Mouse (Mus musculus) C2C12 (cell line): ENCODE measurements around the gene Morn4. TPM values are rescaled to one million over a fixed set of nuclear protein-coding genes. Genes with fewer than 3 reads are reported as not detected.

ENCODE experiments used
- H3K27me3 ChIP-seq: one replicate; pipeline ENCODE4 v1.6.1; 2011; ENCODE audit not compliant: control insufficient read depth, insufficient read depth, insufficient read length
- H3K36me3 ChIP-seq: one replicate; pipeline ENCODE4 v1.6.1; 2011; ENCODE audit not compliant: control insufficient read depth, insufficient read depth
- H3K4me3 ChIP-seq: one replicate; pipeline ENCODE4 v1.5.1; 2011; ENCODE audit warnings: mild to moderate bottlenecking, control low read depth; ENCODE audit not compliant: poor library complexity, insufficient read depth, severe bottlenecking
- H3K79me2 ChIP-seq: one replicate; pipeline ENCODE4 v1.6.1; 2011; ENCODE audit not compliant: control insufficient read depth, insufficient read depth
- H3K79me3 ChIP-seq: one replicate; pipeline ENCODE4 v1.6.1; 2011; ENCODE audit warnings: low read depth, control low read depth
- H3ac ChIP-seq: one replicate; pipeline ENCODE3; 2011; ENCODE audit warnings: low read depth; ENCODE audit not compliant: control insufficient read depth, insufficient read length
- CEBPB ChIP-seq: IDR thresholded peaks from one replicate; pipeline ENCODE4 v1.6.1; 2011; ENCODE audit warnings: low read depth, mild to moderate bottlenecking, control low read depth, moderate library complexity
- CTCF ChIP-seq: IDR thresholded peaks from one replicate; pipeline ENCODE4 v1.5.1; 2011; ENCODE audit not compliant: control insufficient read depth, insufficient read depth, insufficient read length
- FOSL1 ChIP-seq: IDR thresholded peaks from one replicate; pipeline ENCODE4 v1.8.0; 2011; ENCODE audit warnings: mild to moderate bottlenecking, low read length; ENCODE audit not compliant: poor library complexity, insufficient read depth, severe bottlenecking
- MAX ChIP-seq: IDR thresholded peaks from one replicate; pipeline ENCODE4 v1.6.1; 2011; ENCODE audit warnings: mild to moderate bottlenecking, control low read depth
- MYOD1 ChIP-seq: IDR thresholded peaks from one replicate; pipeline ENCODE4 v1.6.1; 2011; ENCODE audit warnings: low read depth; ENCODE audit not compliant: control insufficient read depth, insufficient read length
- MYOG ChIP-seq: IDR thresholded peaks from one replicate; pipeline ENCODE4 v1.6.1; 2011; ENCODE audit not compliant: control insufficient read depth, insufficient read length; ENCODE audit errors: extremely low read depth
- USF1 ChIP-seq: IDR thresholded peaks from one replicate; pipeline ENCODE4 v1.6.1; 2011; ENCODE audit warnings: low read depth, mild to moderate bottlenecking, control low read depth, moderate library complexity
- polyA plus RNA-seq: library from polyadenylated mRNA; unstranded; fragments of >200 nt; fragmentation: generic; extraction: Trizol; gene quantifications from one replicate; pipeline ENCODE4 v1.2.1, GENCODE M21; 2012; ENCODE audit warnings: missing spikeins

The Morn4 gene
- polyA plus RNA-seq, 1 experiment = 16.5 TPM

GRCm38 (mm10) chr19:42128787-42129508 is 42.8 kb upstream of the Morn4 start, which contains the start of gene Avpi1:
Gene Avpi1 (minus strand): TSS chr19:42129059.
- H3K36me3 ChIP-seq = peaks cover 9% of the 10 kb centered on the region

DNA sequence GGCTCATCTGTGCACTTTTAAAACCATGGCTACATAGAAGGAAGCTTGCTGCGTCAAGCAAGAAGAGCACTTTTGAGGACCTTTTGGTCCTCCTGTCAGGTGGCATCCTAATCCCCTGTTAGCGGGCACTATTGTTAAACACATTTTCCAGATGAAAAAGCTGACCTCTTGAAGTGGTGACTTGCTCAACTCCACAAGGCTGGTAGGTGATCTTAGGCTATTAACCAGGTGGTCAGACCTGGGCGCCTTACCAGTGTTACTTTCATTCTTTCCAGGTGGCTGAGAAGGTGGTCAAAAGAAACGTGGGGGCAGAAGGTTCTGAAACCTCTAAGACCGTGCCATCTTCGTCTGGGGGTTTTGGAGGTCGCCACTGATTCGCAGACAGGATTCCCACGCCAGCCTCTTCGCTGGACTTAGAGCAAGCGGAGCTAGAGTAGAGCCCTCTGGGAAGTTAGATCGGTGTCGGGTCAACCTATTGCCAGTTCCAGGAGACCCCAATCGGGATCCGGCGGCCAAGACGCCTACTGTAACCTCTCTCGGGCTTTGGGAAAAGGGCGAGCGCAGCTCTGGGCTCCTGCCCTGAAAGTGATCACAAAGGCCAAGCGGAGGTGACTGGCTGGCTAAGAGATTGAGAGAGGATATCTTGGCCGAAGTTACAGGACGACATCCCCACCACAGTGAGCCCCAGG is 42.0 kb upstream of the Morn4 start:
- no peak for TF ChIP-seq CTCF
- no peak for TF ChIP-seq FOSL1
- H3ac ChIP-seq = peak overlapping the region; percentile 91

More at GRCm38 (mm10) chr19:42128787-42129508, 42.8 kb upstream of the Morn4 start, which contains the start of gene Avpi1:
- Histone ChIP-seq H3K4me3 (peak within 1 kb of the TSS; percentile 65), H3K79me3 (peaks cover 16% of the 10 kb centered on the region), H3K27me3 (no peaks in the 10 kb centered on the region), H3K79me2 (peaks cover 38% of the 10 kb centered on the region), H3ac (peak within 1 kb of the TSS; percentile 91)
- TF ChIP-seq USF1 = peak; percentile 83
- no peak for TF ChIP-seq FOSL1
- peak; percentile 84 for TF ChIP-seq MAX
- TF ChIP-seq CEBPB = no peak

DNA sequence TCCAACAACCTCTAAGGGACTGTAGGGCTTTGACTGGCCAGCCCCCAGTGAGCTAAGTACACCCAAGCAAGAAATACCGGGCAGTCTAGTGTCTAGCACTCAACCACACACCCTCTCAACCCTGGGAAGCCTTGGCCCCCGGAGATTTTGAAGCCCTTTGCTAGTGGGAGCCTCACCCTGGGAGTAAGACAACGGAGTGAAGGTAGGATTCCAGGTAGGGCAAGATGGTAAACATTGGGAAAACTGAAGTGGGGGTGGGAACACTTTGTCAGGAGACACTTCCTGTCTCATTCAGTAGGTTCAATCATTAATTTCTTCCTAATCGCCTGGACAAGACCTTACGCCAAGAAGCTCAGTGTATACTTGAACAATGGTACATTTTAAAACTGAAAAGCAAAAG is 40.9 kb upstream of the Morn4 start:
- no peak overlapping the region for H3K4me3 ChIP-seq
- peaks cover 16% of the 10 kb centered on the region for H3K79me3 ChIP-seq
- TF ChIP-seq MYOD1 (no peak), MYOG (no peak), FOSL1 (no peak), USF1 (no peak), CEBPB (no peak), CTCF (no peak), MAX (no peak)

More for the DNA sequence above, 42.0 kb upstream of the Morn4 start:
- Histone ChIP-seq H3K79me3 (peaks cover 16% of the 10 kb centered on the region), H3K36me3 (peaks cover 17% of the 10 kb centered on the region), H3K79me2 (peaks cover 38% of the 10 kb centered on the region), H3K4me3 (peak overlapping the region; percentile 65), H3K27me3 (no peaks in the 10 kb centered on the region)

GRCm38 (mm10) chr19:42126219-42126605 is 40.1 kb upstream of the Morn4 start:
- TF ChIP-seq CEBPB = no peak
- TF ChIP-seq FOSL1 = no peak
- TF ChIP-seq MYOD1 = no peak
- no peak for TF ChIP-seq MYOG
- TF ChIP-seq MAX = no peak
- Histone ChIP-seq H3K79me2 (peaks cover 38% of the 10 kb centered on the region), H3K36me3 (peaks cover 37% of the 10 kb centered on the region), H3ac (no peak overlapping the region), H3K79me3 (peaks cover 16% of the 10 kb centered on the region), H3K4me3 (no peak overlapping the region), H3K27me3 (no peaks in the 10 kb centered on the region)

More for the DNA sequence above, 40.9 kb upstream of the Morn4 start:
- Histone ChIP-seq H3ac (no peak overlapping the region), H3K79me2 (peaks cover 38% of the 10 kb centered on the region), H3K36me3 (peaks cover 29% of the 10 kb centered on the region), H3K27me3 (no peaks in the 10 kb centered on the region)

DNA sequence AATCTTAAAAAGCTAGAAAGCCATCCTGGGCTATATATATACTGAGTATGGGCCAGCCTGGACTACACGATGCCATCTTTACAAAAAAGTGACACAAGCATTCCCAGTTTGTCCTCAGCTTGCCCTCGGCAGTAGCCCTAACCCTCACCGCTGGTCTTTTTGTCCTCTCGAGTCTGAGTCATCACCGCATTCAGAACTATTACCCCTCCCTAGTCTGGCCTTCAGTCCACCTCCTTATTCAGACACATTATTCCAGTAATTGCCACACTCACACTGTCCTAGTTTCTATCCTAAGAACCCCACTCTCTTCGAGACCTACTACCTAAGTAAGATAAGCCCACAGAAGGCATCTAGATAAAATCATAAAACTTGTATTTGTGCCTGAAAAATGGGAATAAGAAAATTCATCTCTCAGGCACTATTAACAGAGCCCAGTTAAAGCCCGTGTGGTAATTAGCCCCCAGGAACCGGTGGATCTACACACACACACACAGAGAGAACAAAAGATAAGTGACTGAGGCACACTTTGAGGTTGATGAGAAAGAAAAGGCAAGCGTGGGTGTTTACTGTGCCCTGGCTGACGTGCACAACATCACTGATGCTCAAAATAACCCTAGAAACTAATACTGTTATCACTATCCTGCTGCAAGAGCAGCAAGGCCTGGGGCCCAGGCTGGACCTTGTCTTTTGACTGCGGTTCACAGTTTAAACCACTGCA is 39.5 kb upstream of the Morn4 start:
- no peak overlapping the region for H3ac ChIP-seq
- H3K27me3 ChIP-seq = no peaks in the 10 kb centered on the region
- TF ChIP-seq CTCF = no peak
- TF ChIP-seq USF1 = no peak
- no peak for TF ChIP-seq MAX
- TF ChIP-seq MYOG = no peak
- TF ChIP-seq FOSL1 = no peak
- no peak for TF ChIP-seq MYOD1
- TF ChIP-seq CEBPB = no peak
- peaks cover 42% of the 10 kb centered on the region for H3K36me3 ChIP-seq
- H3K79me3 ChIP-seq = peaks cover 16% of the 10 kb centered on the region
- H3K79me2 ChIP-seq = peaks cover 38% of the 10 kb centered on the region
- H3K4me3 ChIP-seq = no peak overlapping the region
